Mouse (Mus musculus): ENCODE data around the gene Tmem14a. TPM values are rescaled to one million over a fixed set of nuclear protein-coding genes. Genes with fewer than 3 reads are reported as not detected.
A peak's percentile ranks its signal among the peaks of the same experiment; 100 is the strongest.
"Not testable (repeated sequence)": the region's sequence is repeated elsewhere in the genome, so short reads cannot be mapped to it uniquely, and the experiment has no call there.

Gene Tmem14a
- total RNA-seq (2021): 10 to 100 TPM; 46.6 to 47.4 TPM
- long read RNA-seq, experiment 1, transcript Tmem14a-202 (5 exons, 1,168 nt): major isoform, 26 of 39 reads
- long read RNA-seq, experiment 1, partial matches to known transcripts: 4 of 39 reads
- long read RNA-seq, experiment 1, other reads (novel, unspliced or antisense): 5 of 39 reads
- long read RNA-seq, experiment 2, transcript Tmem14a-202 (5 exons, 1,168 nt): major isoform, 17 of 28 reads
- long read RNA-seq, experiment 2, partial matches to known transcripts: 8 of 28 reads
- long read RNA-seq, experiment 2, other reads (novel, unspliced or antisense): 1 of 28 reads

DNA sequence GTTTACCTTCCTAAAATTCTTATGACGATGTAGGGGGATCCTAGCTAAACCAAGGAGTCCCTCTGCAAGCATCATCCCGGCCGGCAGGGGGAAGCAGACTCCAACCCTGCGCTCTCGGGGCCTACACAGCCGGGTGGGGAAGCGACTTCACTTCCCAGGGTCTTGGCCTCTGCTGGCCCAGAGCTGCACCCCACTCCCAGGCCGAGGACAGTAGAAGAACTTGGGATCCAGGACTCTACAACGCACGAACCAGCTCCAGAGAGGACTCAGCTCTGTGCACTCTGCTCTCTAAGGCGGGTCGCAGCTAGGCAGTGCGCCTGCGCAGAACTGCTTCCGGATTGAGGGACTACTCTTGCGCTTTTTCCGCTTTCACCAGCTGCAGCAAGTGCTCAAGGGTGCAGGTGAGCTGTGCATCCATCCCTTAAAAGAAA lies at the start of gene Tmem14a:
Gene Tmem14a (plus strand): TSS at position 87 of the 431 bp plus-strand sequence.
- H3K4me3 ChIP-seq: peak within 1 kb of the TSS; percentile 59
- DNase-seq (ENCODE audit: extremely low spot score in 1 of 2, low spot score in 2 of 2): peak; percentile 86 to 90
- intact Hi-C loops (cut with DNase I): loop anchor here (1.0 to 5.0 kb wide), 5 partner anchors 53 to 1049 kb away; no protein-coding TSS in a partner anchor
- TF ChIP-seq CTCF (IDR thresholded peaks at IDR 0.05): peak; percentile 96
- H3K27ac ChIP-seq: peak within 1 kb of the TSS; percentile 97

- intact Hi-C loops (cut with DNase I): no loop called here
- no peak overlapping the region for H3K4me3 ChIP-seq
- no peak for TF ChIP-seq CTCF (IDR thresholded peaks at IDR 0.05)
- H3K27ac ChIP-seq: no peak overlapping the region
- no peak for DNase-seq (ENCODE audit: extremely low spot score in 1 of 2, low spot score in 2 of 2)
These were observed 33.2 kb upstream of the Tmem14a start for GRCm38 (mm10) chr1:21185196-21185595.

GRCm38 (mm10) chr1:21206241-21206640 lies 12.1 kb upstream of the Tmem14a start:
- H3K4me3 ChIP-seq: no peak overlapping the region
- DNase-seq (ENCODE audit: extremely low spot score in 1 of 2, low spot score in 2 of 2): no peak
- no peak overlapping the region for H3K27ac ChIP-seq
- no peak for TF ChIP-seq CTCF (IDR thresholded peaks at IDR 0.05)
- intact Hi-C loops (cut with DNase I): no loop called here

- intact Hi-C loops (cut with DNase I); DNase-seq (ENCODE audit: extremely low spot score in 1 of 2, low spot score in 2 of 2); H3K4me3 ChIP-seq: not testable (repeated sequence)
- H3K27ac ChIP-seq: peak overlapping the region; percentile 63
These were observed 4.8 kb upstream of the Tmem14a start for GRCm38 (mm10) chr1:21213537-21213936.

- H3K27ac ChIP-seq: peak overlapping the region; percentile 63
- DNase-seq (ENCODE audit: extremely low spot score in 1 of 2, low spot score in 2 of 2); intact Hi-C loops (cut with DNase I); H3K4me3 ChIP-seq: not testable (repeated sequence)
These were observed 4.2 kb upstream of the Tmem14a start for GRCm38 (mm10) chr1:21213991-21214692.

GRCm38 (mm10) chr1:21227756-21228395 lies 9.5 kb downstream of the Tmem14a start:
- no peak for DNase-seq (ENCODE audit: extremely low spot score in 1 of 2, low spot score in 2 of 2)
- no peak overlapping the region for H3K4me3 ChIP-seq
- intact Hi-C loops (cut with DNase I): no loop called here
- no peak for TF ChIP-seq CTCF (IDR thresholded peaks at IDR 0.05)
- no peak overlapping the region for H3K27ac ChIP-seq

DNA sequence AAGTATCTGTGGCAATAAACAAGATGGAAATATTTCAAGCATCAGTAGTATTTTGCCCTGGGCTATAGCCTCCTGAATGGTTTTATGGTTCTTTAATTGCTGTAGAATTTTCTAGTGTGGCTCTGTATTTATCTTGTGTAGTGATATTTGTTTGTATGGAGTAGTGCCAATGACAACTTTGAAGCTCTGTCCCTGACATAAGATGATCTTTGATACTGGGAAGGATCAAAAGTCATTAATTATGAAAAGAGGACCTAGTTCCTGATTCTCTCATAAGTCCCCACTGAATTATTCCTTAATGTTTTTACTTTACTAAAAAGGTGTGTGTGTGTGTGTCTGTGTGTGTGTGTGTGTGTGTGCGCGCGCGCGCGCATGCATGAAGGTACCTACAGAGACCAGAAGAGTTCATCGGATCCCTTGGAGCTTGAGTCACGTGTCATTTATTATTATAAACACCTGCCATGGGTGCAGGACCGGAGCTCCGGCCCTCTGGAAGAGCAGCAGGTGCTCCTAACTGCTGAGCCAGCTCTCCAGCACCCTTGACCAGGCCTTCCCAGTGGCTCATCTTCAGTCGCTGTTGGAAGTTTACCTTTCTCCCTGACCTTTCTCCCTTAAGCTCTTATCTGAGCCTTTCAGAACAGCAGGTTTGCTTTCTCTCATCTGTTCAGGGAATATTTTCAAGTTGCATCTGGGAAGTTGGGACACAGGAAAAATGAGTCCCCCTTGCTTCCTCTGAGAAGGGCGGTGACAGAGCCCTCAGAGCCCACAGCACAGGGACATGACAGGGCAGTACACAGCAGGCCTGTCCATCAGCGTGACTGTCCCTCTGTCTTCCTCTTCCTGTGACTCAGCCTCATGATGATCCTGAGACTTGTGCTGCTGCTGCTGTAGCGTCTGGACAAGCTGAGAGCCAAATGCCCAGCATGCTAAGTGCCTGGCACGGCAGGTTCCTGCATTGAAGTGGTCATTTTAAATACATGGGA lies 10.7 kb downstream of the Tmem14a start:
- DNase-seq (ENCODE audit: extremely low spot score in 1 of 2, low spot score in 2 of 2); H3K27ac ChIP-seq; intact Hi-C loops (cut with DNase I): not testable (repeated sequence)

DNA sequence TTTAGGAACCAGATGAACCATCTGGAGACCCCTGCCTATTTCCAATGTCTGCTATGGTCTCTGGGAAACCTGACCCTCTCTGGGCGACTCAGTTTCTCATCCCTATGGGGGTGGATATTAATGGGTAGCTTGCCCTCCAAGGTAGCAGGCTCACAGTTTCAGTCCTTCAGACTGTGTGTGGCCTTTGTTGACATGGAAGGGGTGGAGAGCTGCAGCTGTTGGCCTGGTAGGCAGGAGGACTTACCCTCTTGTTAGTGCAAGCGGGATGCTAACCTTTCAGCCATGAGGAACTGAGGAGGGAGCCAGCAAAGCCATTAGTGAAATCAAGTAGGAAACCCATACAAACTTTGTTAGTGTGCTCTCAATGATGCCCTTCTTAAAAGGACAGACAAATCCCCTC lies 12.0 kb downstream of the Tmem14a start:
- no peak for TF ChIP-seq CTCF (IDR thresholded peaks at IDR 0.05)
- Histone ChIP-seq H3K4me3 (no peak overlapping the region), H3K27ac (no peak overlapping the region)
- no peak for DNase-seq (ENCODE audit: extremely low spot score in 1 of 2, low spot score in 2 of 2)
- intact Hi-C loops (cut with DNase I): no loop called here

More for the DNA sequence above, 10.7 kb downstream of the Tmem14a start:
- H3K4me3 ChIP-seq: not testable (repeated sequence)

- H3K4me3 ChIP-seq: no peak overlapping the region
- intact Hi-C loops (cut with DNase I): no loop called here
- DNase-seq (ENCODE audit: extremely low spot score in 1 of 2, low spot score in 2 of 2): no peak
- H3K27ac ChIP-seq: peak overlapping the region; percentile 65
- TF ChIP-seq CTCF (IDR thresholded peaks at IDR 0.05): no peak
These were observed 13.5 kb downstream of the Tmem14a start for GRCm38 (mm10) chr1:21231744-21232464.

DNA sequence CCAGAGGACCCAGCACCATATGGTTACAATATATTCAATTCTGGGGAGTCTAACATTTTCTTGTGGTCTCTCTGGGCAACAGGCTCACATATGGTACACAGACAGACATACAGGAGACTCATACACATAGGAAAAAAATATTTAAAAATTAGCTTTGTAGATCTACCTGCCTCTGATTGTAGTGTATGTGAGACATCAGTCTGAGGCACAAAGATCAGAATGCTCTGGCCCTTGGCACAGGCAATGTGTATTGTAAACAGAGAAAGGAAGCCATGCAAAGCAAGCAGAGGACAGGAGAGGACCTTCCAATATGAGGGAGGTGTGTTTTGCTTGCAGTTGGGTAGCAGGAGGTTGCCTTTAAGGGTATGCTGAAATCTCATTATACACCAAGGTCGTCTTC lies 14.1 kb downstream of the Tmem14a start:
- no peak overlapping the region for H3K4me3 ChIP-seq
- DNase-seq (ENCODE audit: extremely low spot score in 1 of 2, low spot score in 2 of 2): no peak
- intact Hi-C loops (cut with DNase I): no loop called here
- peak overlapping the region; percentile 65 for H3K27ac ChIP-seq
- TF ChIP-seq CTCF (IDR thresholded peaks at IDR 0.05): no peak

DNA sequence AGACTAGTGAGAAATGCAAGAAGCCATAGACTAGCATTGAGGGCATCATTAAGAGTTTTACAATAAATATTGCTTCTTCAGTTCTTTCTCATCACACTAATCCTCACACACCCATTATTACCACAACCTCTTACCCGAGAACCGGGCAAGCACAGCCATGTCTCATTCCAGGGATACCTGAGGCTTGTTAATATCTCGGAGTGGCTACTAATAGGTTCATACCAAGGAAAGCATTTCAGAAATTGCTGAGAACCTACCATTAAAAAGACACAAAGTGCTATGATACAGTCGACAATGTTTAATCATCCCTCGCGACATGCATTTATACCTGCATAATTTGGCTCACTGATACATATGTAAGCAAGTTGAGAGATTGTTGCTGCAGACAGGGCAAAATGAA lies 17.0 kb downstream of the Tmem14a start:
- Histone ChIP-seq H3K4me3 (no peak overlapping the region), H3K27ac (no peak overlapping the region)
- intact Hi-C loops (cut with DNase I): no loop called here
- TF ChIP-seq CTCF (IDR thresholded peaks at IDR 0.05): no peak
- no peak for DNase-seq (ENCODE audit: extremely low spot score in 1 of 2, low spot score in 2 of 2)

Data from left cerebral cortex, adult 2 months (tissue).